Mouse (Mus musculus) spleen, adult 2 months (tissue): ENCODE results near the gene Dnajc3. TPM values are rescaled to one million over a fixed set of nuclear protein-coding genes. Genes with fewer than 3 reads are reported as not detected.

Experiments
- DNase-seq, 2 experiments: peaks; one replicate each; pipeline versions ENCODE4 v3.0.0 to v3.0.0-alpha.2; 2012 to 2021; ENCODE audit warnings: low spot score in 2 of 2, low read depth in 1 of 2
- H3K27ac ChIP-seq: fragments of 200-500 bp; 2 replicates; pipeline ENCODE4 v1.5.1; 2012; ENCODE audit warnings: low read length, inconsistent platforms; ENCODE audit not compliant: insufficient read depth
- H3K27me3 ChIP-seq: fragments of 200-500 bp; 2 replicates; pipeline ENCODE4 v1.6.1; 2012; ENCODE audit warnings: mild to moderate bottlenecking, moderate library complexity, low read length, inconsistent platforms; ENCODE audit not compliant: control insufficient read depth, insufficient read depth
- H3K36me3 ChIP-seq: fragments of 200-500 bp; 2 replicates; pipeline ENCODE4 v1.6.1; 2012; ENCODE audit warnings: mild to moderate bottlenecking, low read length, inconsistent platforms; ENCODE audit not compliant: control insufficient read depth, insufficient read depth
- H3K4me1 ChIP-seq: fragments of 200-500 bp; 2 replicates; pipeline ENCODE4 v1.6.1; 2011; ENCODE audit warnings: inconsistent platforms; ENCODE audit not compliant: control insufficient read depth, insufficient read depth, insufficient read length
- H3K4me3 ChIP-seq: fragments of 200-500 bp; 2 replicates; pipeline ENCODE4 v1.5.1; 2011; ENCODE audit warnings: mild to moderate bottlenecking, inconsistent platforms; ENCODE audit not compliant: insufficient read depth, insufficient read length; ENCODE audit errors: extremely low read depth
- CTCF ChIP-seq: fragments of 200-500 bp; IDR thresholded peaks from 2 replicates; pipeline ENCODE4 v1.5.1; 2011; ENCODE audit warnings: mild to moderate bottlenecking, inconsistent platforms; ENCODE audit not compliant: insufficient read depth, insufficient read length, insufficient replicate concordance; ENCODE audit errors: extremely low read depth
- POLR2A ChIP-seq: fragments of 200-500 bp; IDR thresholded peaks from 2 replicates; pipeline ENCODE4 v1.6.1; 2011; ENCODE audit warnings: low read depth, low read length, inconsistent platforms
- WGBS: fragments of 180-500 bp; shearing (Covaris S2); methylation state at CpG from one replicate; pipeline ENCODE4 v1.1.7; 2018; 5-methylcytosine and 5-hydroxymethylcytosine counted together
- polyA plus RNA-seq: library from polyadenylated mRNA; depleted of rRNA; stranded (reverse); fragments of >200 nt; gene quantifications from 2 replicates; pipeline ENCODE4 v1.2.3, GENCODE M21; 2012; rRNA removed

Dnajc3 gene
- 9.6 and 10.0 TPM in 2 replicates for polyA plus RNA-seq

- H3K4me3 ChIP-seq: peak within 1 kb of the TSS; percentile 94
- H3K27ac ChIP-seq: peak within 1 kb of the TSS; percentile 92
These were observed at the start of gene Dnajc3 for GRCm38 (mm10) chr14:118937533-118938492. Dnajc3 (plus strand) TSS chr14:118937976.

GRCm38 (mm10) chr14:118890101-118890500 lies 47.7 kb upstream of the Dnajc3 start:
- WGBS: 82% methylated on average over 4 of the region's 4 CpGs
- Histone ChIP-seq H3K4me1 (no peaks in the 10 kb centered on the region), H3K4me3 (no peak overlapping the region), H3K27me3 (no peaks in the 10 kb centered on the region), H3K36me3 (no peaks in the 10 kb centered on the region), H3K27ac (no peak overlapping the region)
- no peak for DNase-seq
- TF ChIP-seq CTCF (no peak), POLR2A (no peak)

More at GRCm38 (mm10) chr14:118937533-118938492, at the start of gene Dnajc3:
- WGBS: under 1% methylated on average over 119 of the region's 124 CpGs
- Histone ChIP-seq H3K36me3 (no peaks in the 10 kb centered on the region), H3K4me1 (peaks cover 23% of the 10 kb centered on the region), H3K27me3 (no peaks in the 10 kb centered on the region)
- peak; percentile 95 to 100 for DNase-seq
- TF ChIP-seq POLR2A: peak; percentile 86
- no peak for TF ChIP-seq CTCF

DNA sequence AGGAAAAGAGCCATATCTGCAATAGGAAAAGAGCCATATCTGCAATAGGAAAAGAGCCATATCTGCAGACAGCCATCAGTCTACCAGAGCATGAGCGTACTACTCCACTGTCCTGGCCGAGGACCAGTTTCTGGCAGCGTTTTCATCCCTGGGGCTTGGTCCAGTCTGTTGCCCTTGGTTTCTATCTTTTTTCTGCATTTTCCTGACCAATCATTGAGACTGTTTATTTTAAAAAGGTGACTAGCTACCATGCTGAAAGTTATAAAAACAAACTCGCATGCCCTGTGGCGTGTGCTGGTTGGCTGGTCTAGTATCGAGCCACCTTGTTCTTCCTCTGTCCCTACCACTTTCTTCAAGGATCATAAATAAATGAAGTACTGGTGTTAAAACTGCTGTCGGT lies 42.5 kb upstream of the Dnajc3 start:
- no peaks in the 10 kb centered on the region for H3K36me3 ChIP-seq
- no peaks in the 10 kb centered on the region for H3K27me3 ChIP-seq
- no peaks in the 10 kb centered on the region for H3K4me1 ChIP-seq
- 88% methylated on average over 7 of the region's 7 CpGs for WGBS
- H3K4me3 ChIP-seq: no peak overlapping the region
- TF ChIP-seq CTCF (no peak), POLR2A (no peak)
- no peak for DNase-seq
- no peak overlapping the region for H3K27ac ChIP-seq

- 81% methylated on average over 10 of the region's 10 CpGs for WGBS
- TF ChIP-seq CTCF (no peak), POLR2A (no peak)
These were observed 42.1 kb upstream of the Dnajc3 start for GRCm38 (mm10) chr14:118895655-118896054.

DNA sequence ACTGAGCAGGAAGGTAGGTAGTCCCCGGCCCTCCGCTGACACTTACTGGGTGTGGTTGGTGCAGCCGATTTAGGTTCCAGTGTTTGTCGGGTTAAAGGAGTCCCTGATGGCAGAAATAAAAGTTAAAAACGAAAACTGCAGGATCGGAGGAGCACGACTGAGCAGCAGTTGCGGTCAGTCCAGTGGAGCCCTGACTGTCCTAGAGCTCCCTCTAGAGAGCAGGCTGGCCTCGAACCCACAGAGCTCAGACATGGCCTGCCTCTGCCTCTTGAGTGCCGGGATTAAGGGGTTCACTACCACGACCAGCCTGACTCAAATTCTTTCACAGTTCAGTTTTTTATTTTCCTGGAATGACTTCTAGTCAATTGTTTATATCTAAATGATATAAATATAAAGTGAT lies 37.8 kb upstream of the Dnajc3 start:
- no peak for DNase-seq

More at GRCm38 (mm10) chr14:118895655-118896054, 42.1 kb upstream of the Dnajc3 start:
- H3K27me3 ChIP-seq: no peaks in the 10 kb centered on the region
- H3K4me3 ChIP-seq: no peak overlapping the region
- no peak for DNase-seq
- no peaks in the 10 kb centered on the region for H3K36me3 ChIP-seq
- H3K4me1 ChIP-seq: no peaks in the 10 kb centered on the region
- no peak overlapping the region for H3K27ac ChIP-seq

DNA sequence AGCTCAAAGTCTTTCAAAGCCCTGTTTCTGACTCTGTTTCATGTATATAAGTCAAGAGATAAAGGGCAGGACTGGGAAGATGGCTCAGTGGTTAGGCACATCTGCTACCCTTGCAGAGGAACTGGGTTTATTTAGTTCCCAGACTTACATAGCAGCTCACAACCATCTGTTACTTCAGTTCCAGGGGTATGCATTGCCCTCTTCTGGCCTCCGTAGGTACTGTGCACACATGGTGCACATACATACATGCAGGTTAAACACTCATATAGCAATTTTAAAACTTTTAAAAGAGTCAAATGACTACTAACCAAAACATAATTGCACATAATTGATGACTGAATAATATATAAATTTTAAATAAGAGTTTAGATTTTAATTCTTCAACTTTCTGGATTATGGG lies 36.9 kb upstream of the Dnajc3 start:
- Histone ChIP-seq H3K27ac (no peak overlapping the region), H3K4me3 (no peak overlapping the region), H3K27me3 (no peaks in the 10 kb centered on the region), H3K36me3 (no peaks in the 10 kb centered on the region), H3K4me1 (no peaks in the 10 kb centered on the region)
- WGBS: 100% methylated on average over 1 of the region's 1 CpGs
- DNase-seq: no peak
- TF ChIP-seq POLR2A (no peak), CTCF (no peak)

More for the DNA sequence above, 37.8 kb upstream of the Dnajc3 start:
- Histone ChIP-seq H3K27me3 (no peaks in the 10 kb centered on the region), H3K4me3 (no peak overlapping the region), H3K4me1 (no peaks in the 10 kb centered on the region), H3K36me3 (no peaks in the 10 kb centered on the region), H3K27ac (no peak overlapping the region)
- TF ChIP-seq CTCF (no peak), POLR2A (no peak)
- WGBS: 81% methylated on average over 11 of the region's 11 CpGs

DNA sequence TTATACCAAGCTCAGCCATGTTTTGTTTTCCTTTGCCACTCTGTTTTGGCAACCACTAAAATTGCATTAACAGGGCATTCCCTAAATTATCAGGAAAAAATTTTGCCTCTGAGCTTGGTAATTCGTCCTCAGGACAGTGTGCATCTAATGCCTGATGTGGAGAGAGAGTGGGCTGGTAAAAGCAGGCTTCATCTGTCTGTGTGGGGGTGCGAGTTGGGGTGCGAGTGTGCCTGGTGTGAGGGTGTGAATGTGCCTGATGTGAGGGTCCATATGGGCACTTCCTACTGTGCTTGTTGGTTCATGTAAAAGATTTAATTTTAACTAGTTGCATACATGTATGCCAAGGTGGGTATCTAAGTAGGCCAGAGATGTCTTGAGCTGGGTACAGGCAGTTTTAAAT lies 34.4 kb upstream of the Dnajc3 start:
- no peak overlapping the region for H3K4me3 ChIP-seq
- no peaks in the 10 kb centered on the region for H3K27me3 ChIP-seq
- no peaks in the 10 kb centered on the region for H3K4me1 ChIP-seq
- no peak overlapping the region for H3K27ac ChIP-seq
- TF ChIP-seq POLR2A (no peak), CTCF (no peak)
- WGBS: 82% methylated on average over 3 of the region's 3 CpGs
- no peak for DNase-seq
- no peaks in the 10 kb centered on the region for H3K36me3 ChIP-seq
